Mouse (Mus musculus) stomach, postnatal 0 days (tissue): ENCODE data around the gene Gm9837.

Source experiments
- CTCF ChIP-seq: IDR thresholded peaks from 2 replicates; pipeline ENCODE4 v1.5.1; 2016; ENCODE audit warnings: antibody characterized with exemption, low read depth, mild to moderate bottlenecking, moderate library complexity
- EP300 ChIP-seq: optimal IDR thresholded peaks from 2 replicates; pipeline ENCODE3; 2016; ENCODE audit warnings: antibody characterized with exemption

DNA sequence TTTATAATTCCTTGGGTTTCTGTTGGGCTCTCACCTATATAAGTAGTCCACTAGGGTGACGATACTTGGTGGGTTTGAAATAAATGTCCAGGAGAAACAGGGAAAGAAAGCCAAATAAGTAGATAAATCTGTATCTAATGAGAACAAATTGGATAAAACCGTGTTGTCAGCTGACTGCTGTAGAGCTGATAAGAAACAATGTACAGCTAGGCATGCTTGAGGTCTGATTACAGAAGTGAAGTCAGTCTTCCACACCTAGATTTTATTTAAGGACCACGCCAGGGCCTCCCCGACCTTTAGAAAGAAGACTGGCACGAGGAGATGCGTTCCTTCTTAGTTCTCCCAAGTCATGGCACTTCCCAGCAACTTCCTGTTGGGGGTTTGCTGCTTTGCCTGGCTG is 37.2 kb downstream of the Gm9837 start:
- TF ChIP-seq CTCF, result no peak
- TF ChIP-seq EP300, result no peak
